Mouse (Mus musculus) cerebellum, adult 2 months (tissue): ENCODE measurements around the gene Me3. TPM values are rescaled to one million over a fixed set of nuclear protein-coding genes. Genes with fewer than 3 reads are reported as not detected.

Source experiments
- DNase-seq, 2 experiments: peaks; one replicate each; pipeline ENCODE4 v3.0.0; 2021
- H3K27ac ChIP-seq: fragments of 200-500 bp; 2 replicates; pipeline ENCODE4 v1.5.1; 2012; ENCODE audit warnings: low read length, control low read depth, inconsistent platforms; ENCODE audit not compliant: insufficient read depth
- H3K27me3 ChIP-seq: fragments of 200-500 bp; 2 replicates; pipeline ENCODE4 v1.6.1; 2012; ENCODE audit warnings: inconsistent platforms, mild to moderate bottlenecking, low read length, moderate library complexity; ENCODE audit not compliant: control insufficient read depth, insufficient read depth
- H3K4me1 ChIP-seq: fragments of 200-500 bp; 2 replicates; pipeline ENCODE4 v1.6.1; 2011; ENCODE audit warnings: low read length; ENCODE audit not compliant: control insufficient read depth, insufficient read depth
- H3K4me3 ChIP-seq: fragments of 200-500 bp; replicated peaks from 2 replicates; pipeline ENCODE3; 2011; ENCODE audit warnings: mild to moderate bottlenecking, low read depth, low read length, control low read depth; ENCODE audit not compliant: insufficient read depth
- CTCF ChIP-seq: fragments of 200-500 bp; IDR thresholded peaks from 2 replicates; pipeline ENCODE4 v1.5.1; 2011; ENCODE audit warnings: low read depth, mild to moderate bottlenecking, control low read depth, low read length, moderate library complexity, borderline replicate concordance; ENCODE audit not compliant: insufficient read depth
- POLR2A ChIP-seq: fragments of 200-500 bp; IDR thresholded peaks from 2 replicates; pipeline ENCODE4 v1.6.1; 2011; ENCODE audit warnings: low read length, control low read depth, borderline replicate concordance; ENCODE audit not compliant: insufficient read depth
- WGBS: fragments of 180-500 bp; shearing (Covaris S2); methylation state at CpG from one replicate; pipeline ENCODE4 v1.1.7; 2018; 5-methylcytosine and 5-hydroxymethylcytosine counted together
- polyA plus RNA-seq: library from polyadenylated mRNA; depleted of rRNA; stranded (reverse); fragments of >200 nt; gene quantifications from 2 replicates; pipeline ENCODE4 v1.2.3, GENCODE M21; 2012

Me3 gene
- polyA plus RNA-seq, 1 experiment = 58.3 TPM

GRCm38 (mm10) chr7:89769106-89769896 is 137.1 kb downstream of the Me3 start:
- peaks cover 4% of the 10 kb centered on the region; the same call in 1 of the 2 replicates for H3K4me1 ChIP-seq
- no peak for DNase-seq
- H3K27me3 ChIP-seq = no peaks in the 10 kb centered on the region
- H3K4me3 ChIP-seq = no peak overlapping the region
- TF ChIP-seq POLR2A (no peak), CTCF (no peak)
- 73% methylated on average over 9 of the region's 9 CpGs for WGBS
- H3K27ac ChIP-seq = no peak overlapping the region

- TF ChIP-seq CTCF (no peak), POLR2A (no peak)
- 24% methylated on average over 6 of the region's 6 CpGs for WGBS
- no peak overlapping the region for H3K27ac ChIP-seq
- no peaks in the 10 kb centered on the region for H3K27me3 ChIP-seq
- H3K4me3 ChIP-seq = no peak overlapping the region
- DNase-seq = peak; percentile 51 to 80
- peaks cover 4% of the 10 kb centered on the region; the same call in 1 of the 2 replicates for H3K4me1 ChIP-seq
Observed at GRCm38 (mm10) chr7:89770021-89770420, 137.8 kb downstream of the Me3 start.

GRCm38 (mm10) chr7:89772906-89773305 is 140.7 kb downstream of the Me3 start:
- no peak overlapping the region for H3K27ac ChIP-seq
- 96% methylated on average over 5 of the region's 5 CpGs for WGBS
- no peak for DNase-seq
- no peak overlapping the region for H3K4me3 ChIP-seq
- peaks cover 4% of the 10 kb centered on the region; the same call in 1 of the 2 replicates for H3K4me1 ChIP-seq
- no peak for TF ChIP-seq POLR2A
- no peak for TF ChIP-seq CTCF
- H3K27me3 ChIP-seq = no peaks in the 10 kb centered on the region

- no peaks in the 10 kb centered on the region for H3K27me3 ChIP-seq
- WGBS = 94% methylated on average over 3 of the region's 3 CpGs
- TF ChIP-seq POLR2A (no peak), CTCF (no peak)
- H3K27ac ChIP-seq = no peak overlapping the region
- peaks cover 4% of the 10 kb centered on the region; the same call in 1 of the 2 replicates for H3K4me1 ChIP-seq
- no peak overlapping the region for H3K4me3 ChIP-seq
- DNase-seq = no peak
Observed at GRCm38 (mm10) chr7:89773352-89773921, 141.2 kb downstream of the Me3 start.

GRCm38 (mm10) chr7:89773926-89774325 is 141.7 kb downstream of the Me3 start:
- Histone ChIP-seq H3K27ac (no peak overlapping the region), H3K4me1 (peaks cover 4% of the 10 kb centered on the region; the same call in 1 of the 2 replicates), H3K4me3 (no peak overlapping the region), H3K27me3 (no peaks in the 10 kb centered on the region)
- TF ChIP-seq POLR2A (no peak), CTCF (no peak)
- 82% methylated on average over 2 of the region's 2 CpGs for WGBS
- no peak for DNase-seq

GRCm38 (mm10) chr7:89775848-89776247 is 143.7 kb downstream of the Me3 start:
- no peak overlapping the region for H3K27ac ChIP-seq
- TF ChIP-seq CTCF (no peak), POLR2A (no peak)
- no peaks in the 10 kb centered on the region; the same call in 1 of the 2 replicates for H3K4me1 ChIP-seq
- DNase-seq = no peak
- 96% methylated on average over 2 of the region's 2 CpGs for WGBS
- H3K4me3 ChIP-seq = no peak overlapping the region
- no peaks in the 10 kb centered on the region; the same call in 1 of the 2 replicates for H3K27me3 ChIP-seq

- no peaks in the 10 kb centered on the region; the same call in 1 of the 2 replicates for H3K27me3 ChIP-seq
- TF ChIP-seq POLR2A (no peak), CTCF (no peak)
- H3K27ac ChIP-seq = no peak overlapping the region
- peak in 1 of 2 experiments; percentile 37 for DNase-seq
- H3K4me1 ChIP-seq = peaks cover 9% of the 10 kb centered on the region; the same call in 1 of the 2 replicates
- 13% methylated on average over 1 of the region's 1 CpGs for WGBS
- H3K4me3 ChIP-seq = no peak overlapping the region
Observed at GRCm38 (mm10) chr7:89781391-89781790, 149.2 kb downstream of the Me3 start.

- Histone ChIP-seq H3K4me3 (no peak overlapping the region), H3K4me1 (no peaks in the 10 kb centered on the region), H3K27me3 (no peaks in the 10 kb centered on the region), H3K27ac (no peak overlapping the region)
- DNase-seq = no peak
- 68% methylated on average over 7 of the region's 7 CpGs for WGBS
- TF ChIP-seq CTCF (no peak), POLR2A (no peak)
Observed at GRCm38 (mm10) chr7:89787735-89788134, 155.5 kb downstream of the Me3 start.
